Mouse (Mus musculus) heart, embryonic 16.5 days (tissue): ENCODE measurements at regions not wholly inside any gene's neighbourhood (a gene's known extent, or its start where the extent isn't known, plus 50 kb on each side); places are given as distances from the start of the nearest gene placed in this dataset.

ENCODE experiments used
- ATAC-seq: fragments of 200-750 bp; cut with Nextera tagmentation; replicated peaks from 2 replicates; pipeline ENCODE4 v1.8.0; 2017; ENCODE audit warnings: moderate number of reproducible peaks; ENCODE audit not compliant: insufficient read depth, low FRiP score; ENCODE audit errors: extremely low read depth
- H3K27ac ChIP-seq: fragments of 300-500 bp; sonication (generic); 2 replicates; pipeline ENCODE4 v1.5.1; 2014; ENCODE audit warnings: mild to moderate bottlenecking, low read length, control low read depth, moderate library complexity
- H3K27me3 ChIP-seq: fragments of 300-500 bp; sonication (generic); 2 replicates; pipeline ENCODE4 v1.6.1; 2014; ENCODE audit warnings: low read length, mixed read lengths; ENCODE audit not compliant: control insufficient read depth, insufficient read depth
- H3K36me3 ChIP-seq: fragments of 300-500 bp; sonication (generic); 2 replicates; pipeline ENCODE4 v1.6.1; 2014; ENCODE audit not compliant: control insufficient read depth, insufficient read depth
- H3K4me1 ChIP-seq: fragments of 300-500 bp; sonication (generic); 2 replicates; pipeline ENCODE4 v1.6.1; 2014; ENCODE audit warnings: low read length, mixed read lengths; ENCODE audit not compliant: control insufficient read depth, insufficient read depth
- H3K4me2 ChIP-seq: fragments of 300-500 bp; sonication (generic); 2 replicates; pipeline ENCODE4 v1.6.1; 2014; ENCODE audit warnings: low read depth, mild to moderate bottlenecking, control low read depth, low read length
- H3K4me3 ChIP-seq: fragments of 300-500 bp; sonication (generic); 2 replicates; pipeline ENCODE4 v1.5.1; 2014; ENCODE audit warnings: mild to moderate bottlenecking, control low read depth, low read length
- H3K9ac ChIP-seq: fragments of 300-500 bp; sonication (generic); 2 replicates; pipeline ENCODE4 v1.6.1; 2014; ENCODE audit warnings: low read length, control low read depth
- H3K9me3 ChIP-seq: fragments of 300-500 bp; sonication (generic); replicated peaks from 2 replicates; pipeline ENCODE4 v1.6.1; 2016; ENCODE audit warnings: low read length; ENCODE audit not compliant: control insufficient read depth
- WGBS: fragments of 180-500 bp; shearing (Covaris S2); extraction: QIAGEN DNeasy Blood & Tissue Kit; methylation state at CpG from one replicate; pipeline ENCODE4 v1.1.7; 2014; 5-methylcytosine and 5-hydroxymethylcytosine counted together

DNA sequence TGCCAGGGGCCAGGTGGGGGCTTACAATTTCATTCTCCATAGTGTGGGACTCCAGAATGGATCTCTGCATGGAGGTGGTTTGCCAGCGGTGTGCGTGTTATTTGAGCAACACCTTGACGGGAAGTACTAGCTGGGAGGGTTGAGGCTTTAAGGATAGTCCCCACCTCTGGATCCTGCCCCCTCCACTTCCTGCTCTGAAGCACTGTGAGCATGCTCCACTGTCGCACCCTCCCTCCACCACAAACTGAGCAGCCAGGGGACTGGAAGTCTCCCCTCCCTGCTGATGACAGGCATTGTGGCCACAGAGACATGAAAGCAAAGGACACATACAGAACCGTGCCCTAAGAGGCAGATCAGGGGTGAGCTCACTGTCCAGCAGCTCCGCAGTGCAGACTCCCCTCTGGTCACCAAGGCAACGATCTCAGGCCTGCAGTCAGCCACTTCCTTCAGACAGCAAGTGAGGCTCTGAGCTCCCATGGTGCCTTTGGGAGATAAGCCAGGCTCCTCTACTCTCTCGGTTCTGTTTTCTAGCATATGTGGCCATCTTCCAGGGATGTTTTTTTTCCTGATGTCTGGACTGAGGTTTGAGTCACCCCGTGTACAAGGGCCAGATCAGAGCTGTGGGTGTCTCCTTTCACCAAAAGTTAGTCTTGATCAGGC lies 239.7 kb downstream of the Cryba4 start:
- H3K27ac ChIP-seq: 0 out of 2 replicates have a peak overlapping the region, but pooled peaks have one; percentile 3
- ATAC-seq: peak; percentile 86
- H3K4me3 ChIP-seq: no peak overlapping the region
- no peaks in the 10 kb centered on the region for H3K27me3 ChIP-seq
- no peaks in the 10 kb centered on the region for H3K9me3 ChIP-seq
- H3K4me2 ChIP-seq: no peak overlapping the region
- no peaks in the 10 kb centered on the region; the same call in 1 of the 2 replicates for H3K4me1 ChIP-seq
- H3K36me3 ChIP-seq: no peaks in the 10 kb centered on the region
- WGBS: 11% methylated on average over 9 of the region's 9 CpGs
- no peak overlapping the region for H3K9ac ChIP-seq

DNA sequence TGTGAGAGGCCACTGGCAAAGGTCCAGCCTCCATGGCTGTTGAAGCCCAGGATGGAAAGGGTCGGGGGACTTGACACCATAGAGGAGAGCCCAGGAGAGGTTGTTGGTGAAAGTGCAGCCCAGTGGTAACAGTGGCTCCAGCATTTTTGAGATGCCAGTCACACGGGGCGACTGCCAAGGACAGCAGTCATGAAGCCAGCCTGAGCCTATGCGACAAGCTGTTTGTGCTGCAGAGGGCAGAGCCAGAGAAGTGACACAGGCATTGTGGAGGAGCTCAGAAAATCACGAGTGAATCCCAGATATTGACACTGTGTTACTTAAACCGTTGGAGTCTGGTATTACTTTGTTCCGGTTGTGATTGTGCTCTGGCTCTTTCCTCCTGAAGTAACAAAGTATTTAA lies 233.4 kb downstream of the Cryba4 start:
- Histone ChIP-seq H3K9me3 (no peaks in the 10 kb centered on the region), H3K4me1 (no peaks in the 10 kb centered on the region)
- WGBS: 59% methylated on average over 7 of the region's 7 CpGs

DNA sequence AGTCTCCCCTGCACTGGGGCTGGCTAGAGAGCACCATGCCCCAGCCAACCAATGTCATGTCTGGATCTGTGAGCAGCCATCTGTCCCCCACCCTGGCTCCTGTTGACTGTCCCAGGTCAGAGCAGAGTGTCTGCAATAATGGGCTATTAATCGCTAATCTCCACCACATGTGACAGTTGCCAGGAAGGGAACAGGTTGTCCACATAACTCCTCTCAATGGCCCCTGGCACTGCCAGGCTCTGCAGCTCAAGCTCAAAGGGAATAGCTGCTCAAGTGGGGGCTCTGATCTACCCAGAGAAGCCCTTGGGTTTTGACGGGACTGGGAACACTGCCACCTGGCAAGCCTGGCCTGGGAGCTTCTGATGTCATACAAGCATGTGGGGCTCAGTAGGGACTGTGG lies 231.4 kb downstream of the Cryba4 start:
- Histone ChIP-seq H3K9ac (no peak overlapping the region), H3K36me3 (no peaks in the 10 kb centered on the region), H3K4me2 (no peak overlapping the region), H3K27ac (no peak overlapping the region), H3K4me3 (no peak overlapping the region), H3K4me1 (no peaks in the 10 kb centered on the region), H3K27me3 (no peaks in the 10 kb centered on the region), H3K9me3 (no peaks in the 10 kb centered on the region)
- WGBS: 54% methylated on average over 2 of the region's 2 CpGs
- ATAC-seq: no peak

More for the DNA sequence above, 233.4 kb downstream of the Cryba4 start:
- Histone ChIP-seq H3K36me3 (no peaks in the 10 kb centered on the region), H3K27me3 (no peaks in the 10 kb centered on the region), H3K4me2 (no peak overlapping the region), H3K27ac (no peak overlapping the region), H3K9ac (no peak overlapping the region), H3K4me3 (no peak overlapping the region)
- no peak for ATAC-seq

DNA sequence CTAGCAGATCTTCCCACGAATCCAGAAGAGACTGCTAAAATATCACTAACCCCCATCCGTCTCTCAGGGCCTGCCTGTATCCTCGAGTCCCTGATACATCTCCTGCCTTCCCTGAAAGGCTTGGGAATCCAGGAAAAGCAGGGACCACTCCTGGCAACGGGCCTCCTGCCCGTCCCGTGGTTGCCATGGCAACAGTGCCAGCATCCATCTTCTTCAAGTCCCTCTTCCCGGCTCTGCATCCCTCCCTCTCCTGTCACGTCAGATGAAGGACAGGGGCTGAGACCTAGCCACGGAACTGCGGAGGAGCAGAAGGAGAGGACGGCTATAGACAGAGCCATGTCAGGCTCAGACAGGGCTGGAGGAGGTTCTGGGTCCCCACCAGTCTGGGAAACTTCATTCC lies 222.4 kb downstream of the Cryba4 start:
- H3K9ac ChIP-seq: no peak overlapping the region
- H3K4me2 ChIP-seq: no peak overlapping the region

DNA sequence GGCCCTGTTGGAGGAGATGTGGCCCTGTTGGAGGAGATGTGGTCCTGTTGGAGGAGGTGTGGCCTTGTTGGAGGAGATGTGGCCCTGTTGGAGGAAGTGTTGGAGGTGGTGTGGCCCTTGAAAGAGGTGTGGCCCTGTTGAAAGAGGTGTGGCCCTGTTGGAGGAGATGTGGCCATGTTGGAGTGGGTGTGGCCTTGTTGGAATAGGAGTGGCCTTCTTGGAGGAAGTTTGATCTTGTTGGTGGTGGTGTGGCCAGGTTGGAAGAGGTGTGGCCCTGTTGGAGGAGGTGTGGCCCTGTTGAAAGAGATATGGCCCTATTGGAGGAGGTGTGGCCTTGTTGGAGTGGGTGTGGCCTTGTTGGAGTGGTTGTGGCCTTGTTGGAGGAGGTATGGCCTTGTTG lies 220.3 kb downstream of the Cryba4 start:
- no peak overlapping the region for H3K4me3 ChIP-seq
- no peaks in the 10 kb centered on the region; the same call in 1 of the 2 replicates for H3K27me3 ChIP-seq
- H3K9me3 ChIP-seq: no peaks in the 10 kb centered on the region
- no peak overlapping the region for H3K4me2 ChIP-seq
- H3K27ac ChIP-seq: no peak overlapping the region
- H3K36me3 ChIP-seq: no peaks in the 10 kb centered on the region
- H3K4me1 ChIP-seq: no peaks in the 10 kb centered on the region
- no peak for ATAC-seq
- H3K9ac ChIP-seq: no peak overlapping the region

More for the DNA sequence above, 222.4 kb downstream of the Cryba4 start:
- no peak overlapping the region for H3K27ac ChIP-seq
- H3K4me3 ChIP-seq: no peak overlapping the region
- H3K36me3 ChIP-seq: no peaks in the 10 kb centered on the region
- H3K9me3 ChIP-seq: no peaks in the 10 kb centered on the region
- no peak for ATAC-seq
- H3K4me1 ChIP-seq: no peaks in the 10 kb centered on the region
- no peaks in the 10 kb centered on the region for H3K27me3 ChIP-seq
- WGBS: 38% methylated on average over 11 of the region's 11 CpGs

DNA sequence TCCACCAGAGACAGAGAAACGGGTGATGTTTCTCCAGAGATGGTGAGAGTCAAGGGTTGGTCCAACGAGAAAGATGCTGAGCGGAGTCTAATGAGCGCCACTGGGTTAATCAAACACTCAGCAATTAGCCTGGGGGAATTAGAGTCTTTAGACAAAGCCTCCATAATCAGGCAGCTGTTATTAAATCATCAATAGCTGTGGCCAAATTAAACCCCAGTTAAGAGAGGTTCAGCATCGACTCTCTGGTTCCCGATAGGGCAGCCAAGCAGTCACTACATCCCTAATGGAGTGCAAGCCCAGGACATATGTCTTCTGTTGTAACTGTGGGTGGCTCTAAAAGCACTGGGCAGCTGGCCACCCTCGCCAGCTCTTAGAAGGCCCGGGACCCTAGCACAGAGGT lies 216.9 kb downstream of the Cryba4 start:
- H3K4me1 ChIP-seq: no peaks in the 10 kb centered on the region
- no peak overlapping the region for H3K4me3 ChIP-seq
- H3K27me3 ChIP-seq: peaks cover 3% of the 10 kb centered on the region; the same call in 1 of the 2 replicates
- H3K9ac ChIP-seq: no peak overlapping the region
- H3K36me3 ChIP-seq: no peaks in the 10 kb centered on the region
- no peak overlapping the region for H3K27ac ChIP-seq
- no peak for ATAC-seq
- WGBS: 82% methylated on average over 8 of the region's 8 CpGs
- H3K4me2 ChIP-seq: no peak overlapping the region
- H3K9me3 ChIP-seq: no peaks in the 10 kb centered on the region

DNA sequence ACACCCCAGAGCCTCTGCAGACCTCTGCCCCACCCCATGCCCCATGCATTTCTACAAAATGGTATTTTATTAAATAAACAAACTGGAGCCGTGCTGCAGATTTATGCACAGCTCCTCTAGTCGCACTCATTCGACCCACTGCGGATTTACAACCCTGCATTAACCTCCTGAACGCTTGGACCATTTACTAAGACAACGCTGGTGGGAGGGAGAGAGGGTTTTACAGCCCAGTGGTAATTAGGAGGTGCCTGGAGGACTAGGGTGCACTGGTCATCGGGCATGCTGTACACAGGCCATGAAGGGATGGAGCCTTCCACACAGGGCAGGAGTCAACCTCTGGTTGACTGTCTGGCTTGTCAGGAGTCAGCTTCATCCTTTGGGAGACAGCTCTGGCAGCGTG lies 215.2 kb downstream of the Cryba4 start:
- Histone ChIP-seq H3K36me3 (no peaks in the 10 kb centered on the region), H3K9ac (no peak overlapping the region), H3K4me1 (no peaks in the 10 kb centered on the region), H3K4me3 (no peak overlapping the region), H3K9me3 (no peaks in the 10 kb centered on the region), H3K27ac (no peak overlapping the region), H3K27me3 (peaks cover 3% of the 10 kb centered on the region; the same call in 1 of the 2 replicates), H3K4me2 (no peak overlapping the region)
- no peak for ATAC-seq
- WGBS: 72% methylated on average over 8 of the region's 8 CpGs

DNA sequence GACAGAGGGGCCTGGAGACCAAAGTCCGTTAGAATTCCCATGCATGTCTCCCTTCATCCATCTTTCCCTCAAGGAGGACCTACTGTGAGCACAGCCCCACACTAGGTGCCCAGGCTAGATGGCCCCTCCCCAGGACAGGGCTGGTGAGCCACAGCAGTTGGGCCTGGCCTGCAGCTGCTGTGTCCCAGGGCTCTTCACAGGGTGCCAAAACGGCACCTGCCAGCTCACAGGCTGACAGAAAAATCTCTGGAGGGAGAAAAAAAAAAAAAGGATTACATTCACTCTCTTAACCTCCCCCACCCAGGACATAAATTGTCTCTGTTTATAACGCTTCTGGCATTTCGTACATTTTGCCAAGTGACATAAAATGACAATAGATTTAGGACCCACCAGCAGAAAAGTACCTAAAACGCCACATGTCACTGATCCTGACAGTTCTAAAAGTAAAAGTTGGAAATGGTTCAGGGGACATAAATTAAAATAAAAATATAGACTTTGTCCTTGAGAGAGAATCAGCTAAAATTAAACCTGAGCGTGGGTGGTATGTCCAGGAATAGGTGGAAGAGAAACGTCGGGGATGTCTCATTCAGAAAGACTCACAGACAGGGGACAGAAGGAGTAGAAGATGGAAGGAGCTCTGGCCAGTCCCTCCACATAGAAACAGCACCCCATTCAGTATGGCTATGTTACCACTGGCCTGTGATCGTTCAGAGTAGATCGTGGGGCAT lies 212.5 kb downstream of the Cryba4 start:
- H3K27ac ChIP-seq: no peak overlapping the region
- H3K27me3 ChIP-seq: peaks cover 3% of the 10 kb centered on the region; the same call in 1 of the 2 replicates
- no peak overlapping the region for H3K4me3 ChIP-seq
- no peaks in the 10 kb centered on the region for H3K36me3 ChIP-seq
- H3K4me2 ChIP-seq: no peak overlapping the region
- no peak overlapping the region for H3K9ac ChIP-seq
- H3K9me3 ChIP-seq: no peaks in the 10 kb centered on the region
- WGBS: 61% methylated on average over 10 of the region's 10 CpGs
- no peak for ATAC-seq
- H3K4me1 ChIP-seq: no peaks in the 10 kb centered on the region

DNA sequence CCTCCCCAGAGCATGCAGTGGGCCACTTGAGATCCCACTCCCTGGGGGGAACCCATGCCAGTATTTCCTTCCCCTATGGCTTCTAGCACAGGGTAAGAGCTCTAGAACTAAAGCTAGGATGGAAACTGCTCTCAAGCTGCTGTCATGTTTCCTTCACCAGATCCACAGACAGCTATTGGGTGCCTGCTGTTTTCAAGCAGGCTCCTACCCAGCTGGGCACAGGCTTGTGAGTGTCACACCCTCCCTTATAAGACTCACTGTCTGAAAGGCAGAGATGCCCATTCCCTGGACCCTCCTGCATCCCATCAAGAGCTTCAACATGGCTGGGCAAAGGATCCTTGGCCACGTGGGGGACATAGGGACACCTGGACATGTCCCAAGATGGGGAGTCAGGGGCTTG lies 211.6 kb downstream of the Cryba4 start:
- H3K27ac ChIP-seq: no peak overlapping the region
- H3K27me3 ChIP-seq: peaks cover 3% of the 10 kb centered on the region; the same call in 1 of the 2 replicates
- WGBS: 36% methylated on average over 1 of the region's 1 CpGs
- no peaks in the 10 kb centered on the region for H3K36me3 ChIP-seq
- no peak overlapping the region for H3K4me3 ChIP-seq
- ATAC-seq: no peak
- H3K9ac ChIP-seq: no peak overlapping the region
- H3K4me1 ChIP-seq: no peaks in the 10 kb centered on the region
- no peaks in the 10 kb centered on the region for H3K9me3 ChIP-seq
- no peak overlapping the region for H3K4me2 ChIP-seq
